Mouse (Mus musculus) spleen, adult 2 months (tissue): ENCODE results near the gene Stk33.

Experiments
- CTCF ChIP-seq: fragments of 200-500 bp; IDR thresholded peaks from 2 replicates; pipeline ENCODE4 v1.5.1; 2011; ENCODE audit warnings: mild to moderate bottlenecking, inconsistent platforms; ENCODE audit not compliant: insufficient read depth, insufficient read length, insufficient replicate concordance; ENCODE audit errors: extremely low read depth
- POLR2A ChIP-seq: fragments of 200-500 bp; IDR thresholded peaks from 2 replicates; pipeline ENCODE4 v1.6.1; 2011; ENCODE audit warnings: low read depth, low read length, inconsistent platforms

DNA sequence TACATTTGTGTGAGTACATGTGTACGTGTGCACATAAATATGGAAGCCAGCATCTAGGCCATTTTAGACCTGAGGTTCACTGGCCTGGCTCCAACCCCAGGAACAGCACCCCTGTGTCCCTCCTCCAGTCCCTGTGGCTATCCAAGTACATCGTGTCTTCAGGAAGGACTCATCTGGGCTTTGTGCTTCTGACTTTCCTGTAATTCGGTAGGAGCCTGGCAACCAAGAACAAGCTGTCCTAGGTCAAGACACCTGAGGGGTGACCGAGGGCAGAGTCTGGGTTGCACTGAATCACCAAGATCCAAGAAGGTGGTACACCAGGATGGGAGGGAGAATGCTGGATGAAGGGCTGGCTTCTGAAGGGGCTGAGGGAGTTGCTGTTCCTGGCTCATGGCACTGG is 163.0 kb downstream of the Stk33 start:
- no peak for TF ChIP-seq CTCF
- TF ChIP-seq POLR2A, result no peak
